Mouse (Mus musculus) lung, embryonic 15.5 days (tissue): ENCODE measurements around the gene Dnmt3b. TPM values are rescaled to one million over a fixed set of nuclear protein-coding genes. Genes with fewer than 3 reads are reported as not detected.

Experiments
- ATAC-seq: fragments of 200-750 bp; cut with Nextera tagmentation; 2 replicates; pipeline ENCODE4 v1.8.0; 2017; ENCODE audit warnings: moderate number of reproducible peaks, borderline replicate concordance; ENCODE audit not compliant: low FRiP score, low TSS enrichment; ENCODE audit errors: extremely low read depth
- H3K27ac ChIP-seq: fragments of 300-500 bp; sonication (generic); 2 replicates; pipeline ENCODE4 v1.5.1; 2015; ENCODE audit warnings: moderate library complexity, mild to moderate bottlenecking, inconsistent platforms
- H3K27me3 ChIP-seq: fragments of 300-500 bp; sonication (generic); 2 replicates; pipeline ENCODE4 v1.6.1; 2015; ENCODE audit warnings: inconsistent platforms
- H3K36me3 ChIP-seq: fragments of 300-500 bp; sonication (generic); 2 replicates; pipeline ENCODE4 v1.6.1; 2015; ENCODE audit warnings: inconsistent platforms
- H3K4me1 ChIP-seq: fragments of 300-500 bp; sonication (generic); 2 replicates; pipeline ENCODE4 v1.6.1; 2015; ENCODE audit warnings: inconsistent platforms
- H3K4me2 ChIP-seq: fragments of 300-500 bp; sonication (generic); 2 replicates; pipeline ENCODE4 v1.6.1; 2015; ENCODE audit warnings: inconsistent platforms, mild to moderate bottlenecking, moderate library complexity
- H3K4me3 ChIP-seq: fragments of 300-500 bp; sonication (generic); 2 replicates; pipeline ENCODE4 v1.5.1; 2015; ENCODE audit warnings: mild to moderate bottlenecking, inconsistent platforms
- H3K9ac ChIP-seq: fragments of 300-500 bp; sonication (generic); 2 replicates; pipeline ENCODE4 v1.6.1; 2015; ENCODE audit warnings: inconsistent platforms
- H3K9me3 ChIP-seq: fragments of 300-500 bp; sonication (generic); 2 replicates; pipeline ENCODE4 v1.6.1; 2016; ENCODE audit warnings: inconsistent platforms
- WGBS: fragments of 180-500 bp; shearing (Covaris S2); methylation state at CpG from one replicate; pipeline ENCODE4 v1.1.7; 2015; 5-methylcytosine and 5-hydroxymethylcytosine counted together
- polyA plus RNA-seq: library from polyadenylated mRNA; unstranded; fragments of >200 nt; fragmentation: Nextera tagmentation; extraction: Ambion mirVana; gene quantifications from 2 replicates; pipeline ENCODE4 v1.2.1, GENCODE M21; 2015

Dnmt3b gene
- polyA plus RNA-seq, 1 experiment from 2014 or later, result 13.0 TPM

DNA sequence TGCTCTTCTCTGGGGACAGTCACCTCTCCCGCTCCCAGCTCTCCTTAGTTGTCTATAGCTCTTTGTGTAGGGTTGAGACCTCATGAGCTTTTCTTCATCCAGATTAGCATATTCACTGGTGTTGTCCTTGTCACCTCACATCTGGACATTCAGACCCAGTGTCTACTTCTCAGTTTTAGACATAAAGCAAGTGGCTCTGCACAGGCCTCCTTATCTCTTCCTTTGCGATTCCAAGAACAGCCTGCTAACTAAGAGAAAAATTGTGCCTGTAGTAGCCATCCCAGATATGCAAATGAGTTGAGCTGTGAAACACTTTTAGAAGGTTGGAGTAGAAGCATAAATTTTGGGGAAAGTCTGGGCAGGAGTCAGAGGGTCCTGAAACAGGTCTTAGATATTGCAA is 75.2 kb downstream of the Dnmt3b start:
- Histone ChIP-seq H3K27me3 (no peaks in the 10 kb centered on the region), H3K4me2 (no peak overlapping the region), H3K9ac (no peak overlapping the region), H3K27ac (no peak overlapping the region), H3K4me1 (no peaks in the 10 kb centered on the region), H3K4me3 (no peak overlapping the region), H3K9me3 (no peaks in the 10 kb centered on the region), H3K36me3 (no peaks in the 10 kb centered on the region)
- 69% methylated on average over 2 of the region's 2 CpGs for WGBS
- no peak for ATAC-seq

GRCm38 (mm10) chr2:153724871-153725270 is 75.6 kb downstream of the Dnmt3b start:
- H3K9ac ChIP-seq, result no peak overlapping the region
- ATAC-seq, result no peak
- H3K36me3 ChIP-seq, result no peaks in the 10 kb centered on the region
- H3K4me2 ChIP-seq, result no peak overlapping the region
- 73% methylated on average over 2 of the region's 2 CpGs for WGBS
- H3K4me3 ChIP-seq, result no peak overlapping the region
- no peaks in the 10 kb centered on the region for H3K27me3 ChIP-seq
- no peak overlapping the region for H3K27ac ChIP-seq
- no peaks in the 10 kb centered on the region for H3K9me3 ChIP-seq
- no peaks in the 10 kb centered on the region for H3K4me1 ChIP-seq

- H3K36me3 ChIP-seq, result no peaks in the 10 kb centered on the region
- H3K27ac ChIP-seq, result no peak overlapping the region
- H3K27me3 ChIP-seq, result no peaks in the 10 kb centered on the region
- no peak for ATAC-seq
- no peaks in the 10 kb centered on the region for H3K4me1 ChIP-seq
- H3K9me3 ChIP-seq, result no peaks in the 10 kb centered on the region
- H3K4me2 ChIP-seq, result no peak overlapping the region
- 69% methylated on average over 4 of the region's 4 CpGs for WGBS
- no peak overlapping the region for H3K9ac ChIP-seq
- H3K4me3 ChIP-seq, result no peak overlapping the region
Observed at GRCm38 (mm10) chr2:153725291-153725690, 76.0 kb downstream of the Dnmt3b start.

- no peaks in the 10 kb centered on the region for H3K27me3 ChIP-seq
- no peak overlapping the region for H3K4me2 ChIP-seq
- H3K9me3 ChIP-seq, result no peaks in the 10 kb centered on the region
- H3K9ac ChIP-seq, result no peak overlapping the region
- no peak overlapping the region for H3K4me3 ChIP-seq
- H3K27ac ChIP-seq, result no peak overlapping the region
- no peak for ATAC-seq
- WGBS, result 68% methylated on average over 4 of the region's 4 CpGs
- no peaks in the 10 kb centered on the region for H3K4me1 ChIP-seq
- H3K36me3 ChIP-seq, result no peaks in the 10 kb centered on the region
Observed at GRCm38 (mm10) chr2:153734033-153734432, 84.8 kb downstream of the Dnmt3b start.

Other genes with a start within 250 kb of the Dnmt3b start
- not detected in 2 replicates for gene 4930404H24Rik, start 156.7 kb upstream of the Dnmt3b start, polyA plus RNA-seq
- 10.2 and 11.3 TPM in 2 replicates for gene Nol4l, start 119.5 kb upstream of the Dnmt3b start, polyA plus RNA-seq
- gene Commd7, start 16.7 kb upstream of the Dnmt3b start, polyA plus RNA-seq, result 83.5 and 84.8 TPM in 2 replicates
- not detected in 2 replicates for gene Dnmt3c, start 47.2 kb downstream of the Dnmt3b start, polyA plus RNA-seq
- gene Mapre1, start 91.8 kb downstream of the Dnmt3b start, polyA plus RNA-seq, result 257 and 262 TPM in 2 replicates
- gene Efcab8, start 130.5 kb downstream of the Dnmt3b start, polyA plus RNA-seq, result 0.08 TPM in 1 of 2 replicates, not detected in the other
- not detected in 2 replicates for gene Sun5, start 221.6 kb downstream of the Dnmt3b start, polyA plus RNA-seq
- not detected in 2 replicates for gene Bpifb2, start 225.6 kb downstream of the Dnmt3b start, polyA plus RNA-seq